Mouse (Mus musculus) forebrain, embryonic 10.5 days (tissue): ENCODE results near the gene Rrp1b. TPM values are rescaled to one million over a fixed set of nuclear protein-coding genes. Genes with fewer than 3 reads are reported as not detected.
A peak's percentile ranks its signal among the peaks of the same experiment; 100 is the strongest.
"Not testable (repeated sequence)": the region's sequence is repeated elsewhere in the genome, so short reads cannot be mapped to it uniquely, and the experiment has no call there.

Experiments
- DNase-seq: peaks from one replicate; pipeline ENCODE4 v3.0.0-alpha.2; 2017; ENCODE audit warnings: low spot score; ENCODE audit errors: extremely low spot score
- H3K27ac ChIP-seq: fragments of 300-500 bp; sonication (generic); 2 replicates; pipeline ENCODE4 v1.5.1; 2016; ENCODE audit warnings: mild to moderate bottlenecking
- H3K27me3 ChIP-seq: fragments of 300-500 bp; sonication (generic); 2 replicates; pipeline ENCODE4 v1.6.1; 2016; ENCODE audit warnings: mild to moderate bottlenecking; ENCODE audit not compliant: poor library complexity, severe bottlenecking
- H3K36me3 ChIP-seq: fragments of 300-500 bp; sonication (generic); replicated peaks from 2 replicates; pipeline ENCODE4 v1.6.1; 2016; ENCODE audit warnings: mild to moderate bottlenecking, moderate library complexity
- H3K4me1 ChIP-seq: fragments of 300-500 bp; sonication (generic); 2 replicates; pipeline ENCODE4 v1.6.1; 2016
- H3K4me3 ChIP-seq: fragments of 300-500 bp; sonication (generic); 2 replicates; pipeline ENCODE4 v1.5.1; 2016; ENCODE audit warnings: mild to moderate bottlenecking, moderate library complexity
- H3K9me3 ChIP-seq: fragments of 300-500 bp; sonication (generic); 2 replicates; pipeline ENCODE4 v1.6.1; 2016; ENCODE audit warnings: mild to moderate bottlenecking, moderate library complexity
- WGBS: fragments of 180-500 bp; shearing (Covaris S2); methylation state at CpG from one replicate; pipeline ENCODE4 v1.1.7; 2016; 5-methylcytosine and 5-hydroxymethylcytosine counted together
- polyA plus RNA-seq: library from polyadenylated mRNA; unstranded; fragments of >200 nt; fragmentation: Nextera tagmentation; extraction: Ambion mirVana; gene quantifications from 2 replicates; pipeline ENCODE4 v1.2.1, GENCODE M21; 2016

Gene Rrp1b
- polyA plus RNA-seq, 1 experiment from 2014 or later, result 109 TPM

DNA sequence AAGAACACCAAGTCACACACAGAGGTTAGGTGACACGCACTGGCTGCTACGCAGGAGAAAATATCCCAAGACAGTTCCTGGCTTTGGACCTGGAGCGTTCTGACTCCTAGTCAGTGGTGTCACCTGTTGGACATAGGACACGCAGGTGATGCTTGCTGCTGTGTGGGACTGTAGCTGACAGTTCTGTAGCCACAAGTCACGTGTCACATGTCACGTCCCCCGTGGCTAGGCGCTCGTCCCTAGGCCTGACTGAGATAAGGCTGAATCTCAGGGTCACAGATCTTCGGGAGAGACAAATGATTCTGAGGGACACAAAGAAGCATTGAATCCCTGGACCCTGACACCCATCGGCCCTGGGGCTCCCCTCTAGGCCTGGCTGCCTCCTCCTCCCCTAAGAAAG lies 32.5 kb downstream of the Rrp1b start:
- DNase-seq, result no peak

DNA sequence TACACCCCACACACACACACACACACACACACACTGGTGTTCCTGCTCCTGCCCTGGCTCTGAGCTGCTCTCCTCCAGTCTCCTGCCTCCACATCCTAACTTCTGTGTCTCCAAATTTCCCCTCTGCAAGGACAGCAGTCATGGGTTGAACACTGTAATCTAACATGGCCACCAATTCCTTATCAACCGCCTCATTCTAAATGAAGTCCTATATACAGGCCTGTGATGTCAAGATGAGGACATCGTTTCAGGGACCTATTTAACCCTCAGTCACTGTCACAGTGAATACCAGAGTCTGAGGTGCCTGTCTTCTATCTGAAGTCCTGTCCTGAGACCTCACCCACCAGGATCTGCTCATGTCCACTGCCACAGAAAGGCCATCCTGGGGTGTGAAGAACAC lies 32.9 kb downstream of the Rrp1b start:
- no peaks in the 10 kb centered on the region for H3K27me3 ChIP-seq
- peaks cover 9% of the 10 kb centered on the region; the same call in 1 of the 2 replicates for H3K9me3 ChIP-seq
- no peaks in the 10 kb centered on the region for H3K36me3 ChIP-seq
- no peak overlapping the region for H3K27ac ChIP-seq
- no peak overlapping the region for H3K4me3 ChIP-seq
- peaks cover 10% of the 10 kb centered on the region for H3K4me1 ChIP-seq
- no peak for DNase-seq
- WGBS, result 92% methylated on average over 2 of the region's 2 CpGs

More for the DNA sequence above, 32.5 kb downstream of the Rrp1b start:
- no peak overlapping the region for H3K27ac ChIP-seq
- peaks cover 9% of the 10 kb centered on the region; the same call in 1 of the 2 replicates for H3K9me3 ChIP-seq
- H3K4me3 ChIP-seq, result no peak overlapping the region
- no peaks in the 10 kb centered on the region for H3K27me3 ChIP-seq
- H3K4me1 ChIP-seq, result peaks cover 12% of the 10 kb centered on the region
- WGBS, result 88% methylated on average over 11 of the region's 11 CpGs
- no peaks in the 10 kb centered on the region for H3K36me3 ChIP-seq

DNA sequence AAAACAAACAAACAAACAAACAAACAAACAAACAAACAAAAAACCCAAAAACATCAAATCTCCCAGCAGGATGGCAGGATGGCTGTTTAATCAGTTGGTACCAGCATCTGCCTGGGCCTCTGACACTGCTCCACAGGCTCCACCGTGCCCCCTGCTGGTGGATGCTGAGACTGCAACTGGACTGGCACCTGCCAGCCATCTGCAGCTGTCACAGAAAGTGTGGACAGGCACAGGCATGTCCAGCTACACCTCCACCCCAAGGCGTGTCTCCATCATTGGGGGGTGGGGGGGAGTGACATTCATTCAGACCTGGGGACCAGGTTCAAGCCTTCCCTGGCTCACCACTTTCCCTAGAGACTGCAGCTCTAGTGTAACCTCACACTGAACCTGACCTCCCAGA lies 37.5 kb downstream of the Rrp1b start:
- Histone ChIP-seq H3K27ac (no peak overlapping the region), H3K36me3 (no peaks in the 10 kb centered on the region), H3K4me3 (no peak overlapping the region), H3K4me1 (peaks cover 10% of the 10 kb centered on the region), H3K9me3 (peaks cover 9% of the 10 kb centered on the region; the same call in 1 of the 2 replicates), H3K27me3 (no peaks in the 10 kb centered on the region)
- WGBS, result 0% methylated on average over 2 of the region's 2 CpGs
- DNase-seq, result peak; percentile 88

DNA sequence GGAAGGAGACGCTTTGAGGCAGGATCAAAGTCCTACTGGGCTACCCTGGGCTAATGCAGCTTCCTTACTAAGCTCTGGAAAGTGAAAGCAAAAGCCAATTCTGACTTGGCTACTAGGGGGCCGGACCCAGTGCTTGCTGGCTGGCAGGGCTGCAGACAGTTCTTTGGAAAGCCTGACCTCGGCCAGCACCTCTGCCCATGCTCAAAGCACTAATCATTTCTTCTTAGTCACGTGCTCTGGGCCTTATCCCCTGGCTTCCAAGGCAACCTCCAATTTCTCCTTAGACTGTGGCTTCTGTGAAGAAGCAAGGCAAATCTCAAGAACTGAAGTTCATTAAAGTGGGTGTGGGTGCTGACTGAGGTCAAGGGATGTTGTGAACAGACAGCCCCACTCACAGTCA lies 38.8 kb downstream of the Rrp1b start:
- H3K4me1 ChIP-seq, result peaks cover 10% of the 10 kb centered on the region
- no peaks in the 10 kb centered on the region for H3K36me3 ChIP-seq
- no peak overlapping the region for H3K27ac ChIP-seq
- DNase-seq, result no peak
- WGBS, result 60% methylated on average over 4 of the region's 4 CpGs
- no peak overlapping the region for H3K4me3 ChIP-seq
- H3K27me3 ChIP-seq, result no peaks in the 10 kb centered on the region
- peaks cover 7% of the 10 kb centered on the region; the same call in 1 of the 2 replicates for H3K9me3 ChIP-seq

DNA sequence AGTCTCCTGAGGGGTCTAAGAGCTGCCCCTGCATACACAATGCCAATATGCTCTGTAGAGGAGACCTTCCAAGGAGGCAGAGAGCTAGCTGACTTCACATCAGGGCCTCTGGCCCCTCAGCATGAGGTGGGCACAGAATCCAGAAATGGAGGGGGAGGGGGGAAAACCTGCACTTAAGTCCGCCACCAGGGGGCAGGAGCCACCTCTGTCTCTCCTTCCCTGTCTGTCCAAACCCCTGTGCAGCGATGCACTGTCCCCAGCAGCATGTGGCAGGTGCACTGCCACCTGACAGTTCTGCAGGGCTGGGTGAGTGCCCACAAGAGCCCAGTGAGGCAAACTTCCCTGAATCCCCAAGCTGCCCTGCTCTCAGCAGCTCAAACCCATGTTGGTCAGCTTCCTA lies 39.3 kb downstream of the Rrp1b start:
- Histone ChIP-seq H3K36me3 (no peaks in the 10 kb centered on the region), H3K9me3 (peaks cover 1% of the 10 kb centered on the region; the same call in 1 of the 2 replicates), H3K27me3 (no peaks in the 10 kb centered on the region), H3K4me1 (peaks cover 10% of the 10 kb centered on the region), H3K27ac (no peak overlapping the region), H3K4me3 (no peak overlapping the region)
- peak; percentile 59 for DNase-seq
- 0% methylated on average over 2 of the region's 2 CpGs for WGBS

DNA sequence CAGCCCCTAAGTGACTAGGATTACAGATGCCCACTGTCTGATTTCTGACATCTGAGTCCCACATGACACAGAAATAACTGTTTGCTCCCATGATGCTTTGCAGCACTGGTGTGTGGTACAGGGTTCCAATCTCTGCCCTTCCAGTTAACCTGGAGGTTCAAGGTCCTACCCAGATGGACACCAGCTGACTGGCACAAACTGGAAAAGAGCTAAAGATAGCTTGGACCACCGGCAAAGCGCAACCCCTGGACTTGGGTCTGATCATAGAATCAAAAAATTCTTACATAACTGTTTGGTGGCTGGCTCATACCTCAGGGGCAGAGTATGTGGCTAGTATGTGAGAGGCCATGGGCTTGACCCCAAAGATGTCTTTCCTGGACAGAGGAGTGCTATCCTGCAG lies 47.5 kb downstream of the Rrp1b start:
- H3K9me3 ChIP-seq, result no peaks in the 10 kb centered on the region
- H3K36me3 ChIP-seq, result no peaks in the 10 kb centered on the region
- 92% methylated on average over 2 of the region's 2 CpGs for WGBS
- no peak overlapping the region for H3K27ac ChIP-seq
- H3K27me3 ChIP-seq, result no peaks in the 10 kb centered on the region
- no peaks in the 10 kb centered on the region for H3K4me1 ChIP-seq
- no peak for DNase-seq
- no peak overlapping the region for H3K4me3 ChIP-seq

DNA sequence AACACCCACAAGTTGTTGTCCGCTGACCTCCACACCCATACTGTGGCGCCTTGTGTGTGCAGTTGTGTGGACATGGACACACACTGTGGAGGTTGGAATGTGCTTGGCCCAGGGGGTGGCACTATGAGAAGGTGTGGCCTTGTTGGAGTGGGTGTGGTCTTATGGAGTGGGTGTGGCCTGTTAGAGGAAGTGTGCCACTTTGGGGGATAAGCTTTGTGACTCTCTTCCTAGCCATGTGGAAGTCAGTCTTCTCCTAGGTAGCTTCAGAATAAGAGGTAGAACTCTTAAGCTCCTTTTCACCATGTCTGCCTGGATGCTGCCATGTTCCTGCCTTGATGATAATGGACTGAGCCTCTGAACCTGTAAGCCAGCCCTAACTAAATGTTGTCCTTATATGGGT lies 51.2 kb downstream of the Rrp1b start:
- Histone ChIP-seq H3K27ac (no peak overlapping the region), H3K4me1 (peaks cover 17% of the 10 kb centered on the region), H3K36me3 (no peaks in the 10 kb centered on the region), H3K9me3 (no peaks in the 10 kb centered on the region), H3K27me3 (0 out of 2 replicates have a peak, but pooled peaks cover under 1% of the 10 kb centered on the region), H3K4me3 (no peak overlapping the region)
- DNase-seq, result no peak
- WGBS, result 95% methylated on average over 2 of the region's 2 CpGs

DNA sequence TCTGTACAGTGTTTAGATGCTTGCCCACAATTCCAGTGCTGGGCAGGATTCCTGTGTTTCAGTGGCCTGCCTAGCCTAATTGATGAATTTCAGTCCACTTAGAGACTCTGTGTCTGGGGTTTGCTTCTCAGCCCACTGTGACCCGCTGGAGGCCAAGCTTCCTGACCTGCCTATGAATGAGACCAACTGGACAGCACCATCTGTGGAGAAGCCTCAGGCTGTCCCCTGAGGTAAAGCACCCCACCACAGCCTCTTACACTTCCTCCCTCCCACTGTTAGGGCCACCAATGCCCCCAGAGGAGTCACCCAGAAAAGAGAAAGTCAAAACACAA lies 55.1 kb downstream of the Rrp1b start:
- Histone ChIP-seq H3K36me3 (no peaks in the 10 kb centered on the region), H3K27me3 (0 out of 2 replicates have a peak, but pooled peaks cover 5% of the 10 kb centered on the region), H3K27ac (peak overlapping the region; percentile 82), H3K4me1 (peaks cover 17% of the 10 kb centered on the region), H3K4me3 (peak overlapping the region; percentile 43), H3K9me3 (peaks cover 8% of the 10 kb centered on the region; the same call in 1 of the 2 replicates)
- DNase-seq, result no peak
- 54% methylated on average over 1 of the region's 1 CpGs for WGBS

DNA sequence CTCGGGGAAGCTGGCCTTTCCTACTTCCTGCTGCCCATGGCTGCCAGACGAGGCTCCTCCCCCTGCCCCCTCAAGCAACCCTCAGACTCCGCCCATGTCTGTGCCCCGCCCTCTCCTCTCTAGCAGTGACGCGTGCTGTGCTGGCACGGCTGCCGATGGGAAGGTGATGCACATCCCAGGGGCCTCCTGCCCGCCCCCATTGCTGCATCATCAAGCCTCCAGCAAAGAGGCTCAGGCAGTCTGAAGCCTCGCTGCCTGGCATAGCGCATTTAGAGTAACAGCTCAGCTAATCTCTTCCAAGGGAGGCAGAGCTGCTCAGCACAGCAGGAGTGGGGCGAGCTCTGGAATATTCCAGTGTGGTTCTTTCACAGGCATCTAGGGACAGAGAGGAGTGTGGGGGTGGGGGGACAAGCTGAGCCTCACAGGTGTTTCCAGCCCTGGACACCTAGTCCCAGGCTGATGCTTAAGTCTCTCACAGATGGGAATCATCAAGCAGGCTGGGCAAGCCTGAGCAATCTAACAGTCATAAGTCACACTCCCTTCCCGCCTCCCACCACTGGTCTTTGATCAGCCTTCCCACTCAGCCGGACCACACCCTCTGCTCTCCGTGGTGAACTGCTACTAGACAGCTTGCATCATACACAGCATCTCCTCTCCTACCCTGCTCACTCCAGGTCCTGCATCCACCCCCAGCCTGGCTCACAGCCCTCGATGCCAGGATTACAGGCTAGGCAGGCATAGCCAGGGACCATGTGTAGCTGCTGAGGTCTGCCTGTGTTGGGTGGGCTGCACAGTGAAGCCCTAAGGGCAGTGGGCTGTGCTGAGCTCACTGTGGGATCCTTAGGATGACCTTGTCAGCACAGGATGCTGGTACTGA lies 55.7 kb downstream of the Rrp1b start:
- H3K27me3 ChIP-seq, H3K36me3 ChIP-seq, H3K9me3 ChIP-seq: not testable (repeated sequence)
- Histone ChIP-seq H3K4me1 (peaks cover 17% of the 10 kb centered on the region), H3K4me3 (peak overlapping the region; percentile 43), H3K27ac (peak overlapping the region; percentile 82)
- DNase-seq, result peak; percentile 82
- WGBS, result 6% methylated on average over 14 of the region's 16 CpGs

DNA sequence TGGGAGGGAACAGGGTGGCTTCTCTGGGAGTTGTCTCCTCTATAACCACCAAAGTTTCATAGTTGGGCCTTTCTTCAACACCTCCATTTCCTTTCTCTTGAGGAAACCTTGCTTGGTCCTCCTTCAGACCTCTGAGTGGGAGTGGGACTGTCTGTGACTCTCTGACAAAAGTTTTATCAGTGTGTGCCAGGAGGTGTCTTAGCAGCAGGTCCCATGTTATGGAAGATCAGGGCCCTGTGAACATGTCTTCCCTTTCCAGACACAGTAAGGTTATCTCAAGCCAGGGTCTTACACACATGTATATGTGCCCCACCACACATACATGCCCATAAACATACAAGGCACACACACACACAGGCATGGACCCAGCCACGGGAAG lies 56.3 kb downstream of the Rrp1b start:
- no peak for DNase-seq
- Histone ChIP-seq H3K36me3 (no peaks in the 10 kb centered on the region), H3K4me1 (peaks cover 17% of the 10 kb centered on the region), H3K4me3 (no peak overlapping the region), H3K27me3 (0 out of 2 replicates have a peak, but pooled peaks cover 5% of the 10 kb centered on the region), H3K9me3 (peaks cover 8% of the 10 kb centered on the region; the same call in 1 of the 2 replicates), H3K27ac (no peak overlapping the region)
- WGBS, result 83% methylated on average over 1 of the region's 1 CpGs

DNA sequence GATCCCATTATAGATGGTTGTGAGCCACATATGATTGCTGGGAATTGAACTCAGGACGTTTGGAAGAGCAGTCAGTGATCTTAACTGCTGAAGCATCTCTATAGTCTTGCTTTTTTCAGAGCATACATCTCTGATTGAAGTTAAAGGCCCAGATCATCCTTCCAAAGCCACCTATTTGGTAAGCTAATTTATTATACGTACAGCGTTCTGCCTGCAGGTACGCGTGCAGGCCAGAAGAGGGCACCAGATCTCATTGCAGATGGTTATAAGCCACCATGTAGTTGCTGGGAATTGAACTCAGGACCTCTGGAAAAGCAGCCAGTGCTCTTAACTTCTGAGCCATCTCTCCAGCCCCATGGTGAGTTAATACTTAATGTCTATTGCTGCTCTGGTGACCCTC lies 57.0 kb downstream of the Rrp1b start:
- Histone ChIP-seq H3K9me3 (peaks cover 8% of the 10 kb centered on the region; the same call in 1 of the 2 replicates), H3K27ac (no peak overlapping the region), H3K4me3 (no peak overlapping the region), H3K27me3 (peaks cover 9% of the 10 kb centered on the region; the same call in 1 of the 2 replicates), H3K4me1 (peaks cover 17% of the 10 kb centered on the region), H3K36me3 (no peaks in the 10 kb centered on the region)
- no peak for DNase-seq
- 78% methylated on average over 5 of the region's 5 CpGs for WGBS

DNA sequence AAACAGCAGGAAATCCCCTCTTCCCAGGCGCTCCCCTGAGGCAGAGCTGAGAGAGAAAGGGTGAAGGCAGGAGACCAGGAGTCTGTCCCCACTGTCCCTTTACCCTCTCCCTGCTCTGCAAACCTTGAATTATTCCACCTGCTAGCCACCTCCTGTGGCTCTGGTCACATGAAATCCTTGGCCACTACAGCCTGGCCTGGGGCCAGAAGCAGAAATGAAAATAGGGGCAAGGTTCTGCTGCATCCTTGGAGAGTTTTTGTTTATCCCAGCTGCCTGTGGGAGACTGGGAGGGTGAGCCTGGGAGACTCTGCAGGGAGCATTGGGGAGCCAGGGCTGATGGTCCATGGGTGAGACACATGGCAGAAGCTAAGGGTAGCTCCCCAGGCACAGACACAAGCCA lies 61.8 kb downstream of the Rrp1b start:
- Histone ChIP-seq H3K4me1 (peaks cover 12% of the 10 kb centered on the region), H3K27ac (no peak overlapping the region), H3K27me3 (peaks cover 49% of the 10 kb centered on the region), H3K4me3 (no peak overlapping the region), H3K9me3 (peaks cover 8% of the 10 kb centered on the region; the same call in 1 of the 2 replicates), H3K36me3 (no peaks in the 10 kb centered on the region)
- WGBS, result 53% methylated on average over 1 of the region's 1 CpGs
- no peak for DNase-seq

DNA sequence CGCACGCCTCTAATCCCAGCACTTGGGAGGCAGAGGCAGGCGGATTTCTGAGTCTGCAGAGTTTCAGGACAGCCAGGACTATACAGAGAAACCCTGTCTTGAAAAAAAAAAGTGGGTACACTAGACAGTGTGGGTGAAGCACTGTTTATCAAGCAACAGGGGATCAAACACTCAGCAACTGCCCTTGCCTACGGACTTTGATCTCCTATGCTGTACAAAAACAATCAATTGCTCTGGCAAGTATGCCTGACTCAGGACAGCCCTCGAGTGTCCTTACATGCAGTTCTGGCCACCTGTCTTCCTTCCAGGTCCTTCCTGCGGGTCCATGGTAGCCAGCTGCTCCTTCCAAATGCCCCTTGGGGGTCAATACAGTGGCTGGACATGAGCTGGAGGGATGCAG lies 63.0 kb downstream of the Rrp1b start:
- not testable (repeated sequence) for H3K36me3 ChIP-seq, DNase-seq, H3K4me3 ChIP-seq, H3K9me3 ChIP-seq, H3K27ac ChIP-seq
- H3K4me1 ChIP-seq, result peaks cover 12% of the 10 kb centered on the region
- H3K27me3 ChIP-seq, result peaks cover 56% of the 10 kb centered on the region
- WGBS, result 86% methylated on average over 6 of the region's 6 CpGs
